Mouse (Mus musculus): ENCODE measurements at regions not wholly inside any gene's neighbourhood (a gene's known extent, or its start where the extent isn't known, plus 50 kb on each side); places are given as distances from the start of the nearest gene placed in this dataset.

DNA sequence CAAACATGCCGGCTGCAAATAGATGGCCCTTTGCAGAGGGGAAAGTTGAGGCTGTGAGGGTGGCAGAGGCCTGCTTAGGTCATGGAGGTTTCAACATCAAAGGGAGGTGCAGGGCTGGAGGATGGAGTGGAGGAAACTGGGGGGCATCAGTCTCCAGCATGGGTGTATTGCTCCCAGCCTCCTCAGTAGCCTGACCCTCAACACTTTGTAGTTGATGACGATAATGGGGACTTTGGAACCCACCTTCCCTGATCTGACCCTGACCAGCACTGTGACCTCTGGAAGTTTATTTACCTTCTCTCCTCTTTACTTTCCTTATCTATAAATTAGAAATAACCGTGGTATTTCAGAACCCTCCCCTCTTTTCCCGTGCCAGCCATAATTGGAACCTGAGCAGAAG lies 56.2 kb downstream of the Gm26897 start:
- Histone ChIP-seq H3K27ac (no peak overlapping the region), H3K9me3 (no peaks in the 10 kb centered on the region), H3K9ac (no peak overlapping the region), H3K4me1 (replicated peaks) (peaks cover 24% of the 10 kb centered on the region), H3K36me3 (no peaks in the 10 kb centered on the region), H3K27me3 (replicated peaks) (no peaks in the 10 kb centered on the region), H3K4me3 (replicated peaks) (no peak overlapping the region), H3K4me2 (replicated peaks) (no peak overlapping the region)
- no peak for ATAC-seq
- 37% methylated on average over 4 of the region's 4 CpGs for WGBS

DNA sequence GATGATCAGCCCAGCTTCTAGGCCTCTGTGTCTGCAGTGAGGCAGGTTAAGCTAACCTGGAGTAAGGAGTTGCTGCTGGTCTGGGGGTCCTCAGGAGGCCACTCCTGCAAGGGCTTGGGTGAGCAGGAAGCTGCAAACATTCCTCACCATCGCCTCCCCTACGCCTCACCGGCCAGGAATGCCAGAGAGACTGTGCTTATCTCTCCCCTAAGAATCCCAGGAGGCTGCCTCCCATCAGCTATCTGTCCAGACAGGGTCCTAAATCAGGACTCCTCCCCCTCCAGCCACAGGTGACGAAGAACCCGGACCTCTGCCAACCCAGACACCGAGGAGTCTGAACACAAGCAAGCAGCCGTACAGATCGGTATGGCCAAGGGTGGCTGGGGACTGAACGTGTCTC lies 56.8 kb downstream of the Gm26897 start:
- H3K4me2 ChIP-seq (replicated peaks) = no peak overlapping the region
- no peak overlapping the region for H3K9ac ChIP-seq
- no peaks in the 10 kb centered on the region for H3K9me3 ChIP-seq
- H3K4me1 ChIP-seq (replicated peaks) = peaks cover 24% of the 10 kb centered on the region
- no peak overlapping the region for H3K4me3 ChIP-seq (replicated peaks)
- H3K36me3 ChIP-seq = no peaks in the 10 kb centered on the region
- no peaks in the 10 kb centered on the region for H3K27me3 ChIP-seq (replicated peaks)
- ATAC-seq = peak; percentile 35
- 27% methylated on average over 9 of the region's 9 CpGs for WGBS
- no peak overlapping the region for H3K27ac ChIP-seq

GRCm38 (mm10) chr5:111791089-111791561 lies 57.4 kb downstream of the Gm26897 start:
- H3K4me1 ChIP-seq (replicated peaks) = peaks cover 24% of the 10 kb centered on the region
- H3K36me3 ChIP-seq = no peaks in the 10 kb centered on the region
- WGBS = 67% methylated on average over 5 of the region's 5 CpGs
- no peak overlapping the region for H3K4me2 ChIP-seq (replicated peaks)
- H3K27ac ChIP-seq = no peak overlapping the region
- no peak for ATAC-seq
- H3K4me3 ChIP-seq (replicated peaks) = no peak overlapping the region
- H3K9me3 ChIP-seq = no peaks in the 10 kb centered on the region
- no peak overlapping the region for H3K9ac ChIP-seq
- no peaks in the 10 kb centered on the region for H3K27me3 ChIP-seq (replicated peaks)

DNA sequence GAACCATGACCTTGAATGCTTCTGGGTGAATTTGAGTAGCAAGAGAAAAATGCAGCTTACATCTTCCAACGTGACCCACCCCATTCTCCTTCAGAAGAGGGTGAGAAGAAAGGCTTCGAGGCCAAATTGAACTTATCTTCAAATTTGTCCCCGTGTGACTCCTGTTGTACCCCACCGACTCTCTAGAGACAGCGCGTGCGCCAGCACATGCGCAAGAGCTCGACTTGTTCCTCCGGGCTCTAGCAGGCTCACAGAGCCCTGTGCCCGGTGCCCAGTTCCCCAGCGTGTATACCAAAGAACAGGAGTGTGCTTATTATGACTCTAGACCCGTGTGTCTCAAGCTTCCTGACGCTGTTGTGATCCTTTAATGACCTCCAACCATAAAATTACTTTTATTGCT lies 59.0 kb downstream of the Gm26897 start:
- peak; percentile 34; the same call in 1 of the 2 replicates for ATAC-seq
- no peak overlapping the region for H3K4me3 ChIP-seq (replicated peaks)
- WGBS = 74% methylated on average over 14 of the region's 14 CpGs
- no peaks in the 10 kb centered on the region for H3K36me3 ChIP-seq
- no peaks in the 10 kb centered on the region for H3K9me3 ChIP-seq
- H3K4me2 ChIP-seq (replicated peaks) = no peak overlapping the region
- peaks cover 24% of the 10 kb centered on the region for H3K4me1 ChIP-seq (replicated peaks)
- H3K9ac ChIP-seq = no peak overlapping the region
- H3K27me3 ChIP-seq (replicated peaks) = no peaks in the 10 kb centered on the region
- no peak overlapping the region for H3K27ac ChIP-seq

DNA sequence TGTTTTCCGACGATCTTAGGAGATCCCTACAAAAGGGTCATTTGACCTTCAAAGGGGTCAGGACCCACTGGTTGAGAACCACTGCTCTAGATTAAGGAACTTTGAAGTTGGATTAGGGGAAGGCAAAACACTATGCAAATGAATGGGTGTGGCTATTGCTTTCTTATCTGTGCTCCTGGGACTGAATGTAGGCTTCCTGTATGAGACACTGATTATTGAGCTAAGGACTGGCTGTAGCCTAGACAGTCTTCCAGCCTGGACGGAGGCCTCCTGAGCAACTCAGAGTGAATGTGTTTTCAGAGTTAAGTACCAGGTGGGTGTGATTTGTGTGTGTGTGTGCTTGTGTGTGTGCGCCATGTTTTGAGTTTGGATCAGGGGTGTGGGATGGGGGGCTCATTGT lies 59.5 kb downstream of the Gm26897 start:
- H3K36me3 ChIP-seq = no peaks in the 10 kb centered on the region
- no peak overlapping the region for H3K27ac ChIP-seq
- no peak overlapping the region for H3K9ac ChIP-seq
- H3K9me3 ChIP-seq = no peaks in the 10 kb centered on the region
- no peaks in the 10 kb centered on the region for H3K27me3 ChIP-seq (replicated peaks)
- no peak overlapping the region for H3K4me3 ChIP-seq (replicated peaks)
- WGBS = 59% methylated on average over 4 of the region's 4 CpGs
- ATAC-seq = no peak
- peaks cover 24% of the 10 kb centered on the region for H3K4me1 ChIP-seq (replicated peaks)
- H3K4me2 ChIP-seq (replicated peaks) = no peak overlapping the region

- Histone ChIP-seq H3K4me3 (replicated peaks) (no peak overlapping the region), H3K9me3 (no peaks in the 10 kb centered on the region), H3K27me3 (replicated peaks) (no peaks in the 10 kb centered on the region), H3K9ac (no peak overlapping the region), H3K4me1 (replicated peaks) (peaks cover 17% of the 10 kb centered on the region), H3K36me3 (no peaks in the 10 kb centered on the region), H3K27ac (no peak overlapping the region), H3K4me2 (replicated peaks) (no peak overlapping the region)
- ATAC-seq = no peak
- 76% methylated on average over 5 of the region's 5 CpGs for WGBS
Observed at GRCm38 (mm10) chr5:111796889-111797288, 63.2 kb downstream of the Gm26897 start.

DNA sequence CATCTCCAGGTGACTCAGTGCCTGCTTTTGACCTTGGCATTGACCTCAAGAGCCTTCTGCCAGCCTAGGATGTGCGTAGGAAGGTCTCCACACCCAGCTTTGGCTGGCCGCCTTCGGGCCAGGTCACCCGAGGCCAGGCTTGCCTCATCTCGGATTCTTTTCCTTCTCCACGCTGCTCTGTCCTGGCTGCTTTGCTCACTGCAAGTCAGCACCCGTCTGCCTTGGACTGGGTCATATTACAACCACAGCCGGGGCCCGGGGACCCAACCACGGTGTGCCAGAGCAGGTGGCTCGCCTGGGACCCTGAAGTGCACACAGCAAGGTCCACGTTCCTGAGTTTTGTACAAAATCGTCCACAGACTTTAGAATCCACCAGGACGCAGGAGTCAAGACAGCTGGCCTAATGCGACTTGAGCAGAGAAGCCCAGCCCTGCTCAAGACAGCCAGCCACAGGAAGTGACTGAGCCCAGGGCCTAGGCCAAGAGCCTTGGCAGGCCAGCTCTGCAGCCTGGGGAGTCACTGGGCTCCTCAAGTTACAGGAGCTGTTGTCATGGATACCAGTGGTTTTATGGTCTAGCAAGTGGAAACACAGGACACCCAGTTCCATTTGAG lies 66.1 kb downstream of the Gm26897 start:
- H3K4me1 ChIP-seq (replicated peaks) = peaks cover 10% of the 10 kb centered on the region
- peak overlapping the region; percentile 59 for H3K27ac ChIP-seq
- no peaks in the 10 kb centered on the region for H3K36me3 ChIP-seq
- H3K4me2 ChIP-seq (replicated peaks) = no peak overlapping the region
- 23% methylated on average over 15 of the region's 15 CpGs for WGBS
- H3K9me3 ChIP-seq = no peaks in the 10 kb centered on the region
- no peak overlapping the region for H3K9ac ChIP-seq
- no peak overlapping the region for H3K4me3 ChIP-seq (replicated peaks)
- no peaks in the 10 kb centered on the region for H3K27me3 ChIP-seq (replicated peaks)
- ATAC-seq = peak; percentile 86

DNA sequence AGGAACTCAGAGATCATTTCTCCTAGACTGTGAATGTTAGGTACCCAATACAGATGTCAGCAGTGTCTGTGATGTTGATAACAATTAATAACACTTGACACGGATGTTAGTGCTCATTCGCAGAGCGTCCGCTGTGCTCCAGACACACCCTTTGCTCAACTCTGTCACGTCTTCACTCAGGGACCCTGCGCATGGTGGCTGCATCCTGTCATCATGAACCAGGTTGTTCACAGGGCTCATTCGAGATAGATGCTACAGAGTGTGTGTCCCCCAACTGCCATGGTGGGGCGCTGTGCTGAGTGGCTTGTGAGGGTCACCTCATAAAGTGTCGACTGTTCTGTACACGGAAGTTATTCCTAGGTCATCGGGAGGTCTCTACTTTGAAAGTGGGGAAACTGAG lies 66.8 kb downstream of the Gm26897 start:
- Histone ChIP-seq H3K4me3 (replicated peaks) (no peak overlapping the region), H3K9ac (no peak overlapping the region), H3K27ac (no peak overlapping the region), H3K36me3 (no peaks in the 10 kb centered on the region), H3K4me1 (replicated peaks) (peaks cover 10% of the 10 kb centered on the region), H3K9me3 (no peaks in the 10 kb centered on the region), H3K27me3 (replicated peaks) (no peaks in the 10 kb centered on the region), H3K4me2 (replicated peaks) (no peak overlapping the region)
- no peak for ATAC-seq
- WGBS = 71% methylated on average over 11 of the region's 11 CpGs

- peaks cover 10% of the 10 kb centered on the region for H3K4me1 ChIP-seq (replicated peaks)
- H3K4me3 ChIP-seq (replicated peaks) = no peak overlapping the region
- no peak overlapping the region for H3K27ac ChIP-seq
- ATAC-seq = no peak
- H3K9me3 ChIP-seq = no peaks in the 10 kb centered on the region
- H3K27me3 ChIP-seq (replicated peaks) = no peaks in the 10 kb centered on the region
- no peak overlapping the region for H3K9ac ChIP-seq
- no peak overlapping the region for H3K4me2 ChIP-seq (replicated peaks)
- no peaks in the 10 kb centered on the region for H3K36me3 ChIP-seq
- WGBS = 76% methylated on average over 2 of the region's 2 CpGs
Observed at GRCm38 (mm10) chr5:111801051-111801450, 67.3 kb downstream of the Gm26897 start.

DNA sequence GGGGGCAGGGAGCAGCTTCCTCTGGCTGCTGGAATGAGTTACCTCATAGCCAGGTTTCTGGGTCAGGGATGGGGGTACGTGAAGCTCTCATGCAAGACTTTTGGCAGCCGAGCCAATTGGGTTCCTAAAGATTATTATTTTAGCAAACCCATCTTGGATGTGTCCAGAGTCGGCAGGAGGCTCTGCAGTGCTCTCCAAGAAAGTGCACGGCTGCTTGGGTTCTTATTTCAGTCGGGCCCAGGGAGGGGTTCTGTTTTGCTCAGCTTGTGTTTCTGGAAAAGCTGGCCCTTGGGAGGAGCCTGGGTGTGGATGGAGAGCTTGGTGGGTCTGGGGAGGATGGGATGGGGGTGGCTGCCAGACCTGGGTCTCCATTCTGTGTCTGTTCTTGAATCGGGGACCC lies 70.8 kb downstream of the Gm26897 start:
- H3K27me3 ChIP-seq (replicated peaks) = no peaks in the 10 kb centered on the region; the same call in 1 of the 2 replicates
- no peak overlapping the region for H3K4me2 ChIP-seq (replicated peaks)
- H3K4me1 ChIP-seq (replicated peaks) = peaks cover 8% of the 10 kb centered on the region
- ATAC-seq = no peak
- no peaks in the 10 kb centered on the region for H3K9me3 ChIP-seq
- H3K9ac ChIP-seq = no peak overlapping the region
- H3K27ac ChIP-seq = no peak overlapping the region
- H3K36me3 ChIP-seq = no peaks in the 10 kb centered on the region
- H3K4me3 ChIP-seq (replicated peaks) = no peak overlapping the region
- 43% methylated on average over 6 of the region's 6 CpGs for WGBS

DNA sequence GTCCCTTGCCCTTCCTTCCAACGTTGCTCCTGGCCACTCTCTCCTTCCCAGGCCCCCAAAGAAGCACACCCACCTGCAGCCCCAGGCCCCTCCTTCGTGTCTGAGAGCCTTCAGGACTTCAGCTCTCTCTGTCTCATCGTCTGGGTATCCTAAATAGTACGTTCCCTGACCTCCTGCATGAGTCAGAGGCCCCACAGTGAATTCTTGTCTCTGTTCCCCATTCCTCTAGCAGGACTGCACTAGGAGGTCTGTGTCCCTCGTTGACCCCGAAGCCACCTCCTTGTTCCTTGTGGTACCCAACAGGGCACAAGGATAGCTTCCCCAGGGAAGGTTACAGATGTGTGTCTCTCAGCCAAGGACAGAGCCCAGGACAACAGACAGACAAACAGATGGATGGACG lies 71.4 kb downstream of the Gm26897 start:
- 48% methylated on average over 7 of the region's 7 CpGs for WGBS
- ATAC-seq = no peak
- no peaks in the 10 kb centered on the region for H3K36me3 ChIP-seq
- no peak overlapping the region for H3K9ac ChIP-seq
- no peaks in the 10 kb centered on the region for H3K9me3 ChIP-seq
- H3K27ac ChIP-seq = no peak overlapping the region
- no peaks in the 10 kb centered on the region; the same call in 1 of the 2 replicates for H3K27me3 ChIP-seq (replicated peaks)
- H3K4me1 ChIP-seq (replicated peaks) = peaks cover 2% of the 10 kb centered on the region; the same call in 1 of the 2 replicates
- no peak overlapping the region for H3K4me2 ChIP-seq (replicated peaks)
- no peak overlapping the region for H3K4me3 ChIP-seq (replicated peaks)

GRCm38 (mm10) chr5:111805761-111806191 lies 72.1 kb downstream of the Gm26897 start:
- no peaks in the 10 kb centered on the region for H3K9me3 ChIP-seq
- no peak overlapping the region for H3K4me3 ChIP-seq (replicated peaks)
- 16% methylated on average over 17 of the region's 17 CpGs for WGBS
- ATAC-seq = no peak
- H3K36me3 ChIP-seq = no peaks in the 10 kb centered on the region
- H3K9ac ChIP-seq = no peak overlapping the region
- no peaks in the 10 kb centered on the region; the same call in 1 of the 2 replicates for H3K27me3 ChIP-seq (replicated peaks)
- no peak overlapping the region for H3K4me2 ChIP-seq (replicated peaks)
- 0 out of 2 replicates have a peak overlapping the region, but pooled peaks have one; percentile 9 for H3K27ac ChIP-seq
- no peaks in the 10 kb centered on the region for H3K4me1 ChIP-seq (replicated peaks)

DNA sequence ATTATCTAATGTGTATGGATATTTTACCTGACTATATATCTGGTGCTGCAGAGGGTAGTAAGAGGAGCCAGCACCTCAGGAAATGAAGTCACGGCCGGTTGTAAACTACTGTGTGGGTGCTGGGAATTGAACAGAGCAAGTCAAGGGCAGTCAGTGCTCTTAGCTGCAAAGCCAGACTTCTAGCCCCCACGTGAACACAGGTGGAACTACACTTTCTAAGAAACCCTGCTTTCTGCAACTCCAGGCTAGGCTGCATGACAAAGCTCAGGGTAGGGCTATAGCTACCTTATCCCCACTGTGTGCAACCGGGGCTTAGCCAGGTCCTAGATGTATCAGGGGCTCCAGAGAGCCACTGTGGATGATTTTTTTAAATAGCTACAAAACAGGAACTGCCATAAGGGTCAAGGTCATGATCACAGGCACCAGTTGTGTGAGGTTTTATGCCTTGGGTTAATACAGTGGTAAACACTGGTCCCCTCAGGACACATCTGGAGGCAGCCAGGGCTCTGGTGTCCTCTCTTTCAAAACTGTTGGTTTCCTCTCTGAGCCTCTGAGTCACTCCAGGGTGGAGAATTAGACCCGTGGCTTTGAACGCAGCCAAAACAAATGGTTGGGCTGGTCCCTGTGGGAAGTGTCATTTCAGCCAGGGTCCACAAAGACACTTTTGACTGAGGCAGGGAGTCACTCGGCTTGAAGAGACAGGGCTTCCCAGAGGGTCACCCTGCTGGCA lies 76.5 kb downstream of the Gm26897 start:
- H3K9ac ChIP-seq = no peak overlapping the region
- H3K9me3 ChIP-seq = no peaks in the 10 kb centered on the region
- no peaks in the 10 kb centered on the region for H3K36me3 ChIP-seq
- no peak for ATAC-seq
- H3K27ac ChIP-seq = no peak overlapping the region
- 37% methylated on average over 7 of the region's 7 CpGs for WGBS
- H3K4me2 ChIP-seq (replicated peaks) = no peak overlapping the region
- H3K4me3 ChIP-seq (replicated peaks) = no peak overlapping the region
- no peaks in the 10 kb centered on the region; the same call in 1 of the 2 replicates for H3K27me3 ChIP-seq (replicated peaks)
- peaks cover 6% of the 10 kb centered on the region; the same call in 1 of the 2 replicates for H3K4me1 ChIP-seq (replicated peaks)
